In genomic region chr12:110498283-110499224, GRCm38 (mm10) we compare ENCODE assay signal across 8 mouse cellular contexts. TPM values are rescaled to one million over a fixed set of nuclear protein-coding genes. Genes with fewer than 3 reads are reported as not detected.
DNase-seq lines count a peak whose midpoint lies in the region; ATAC-seq and TF ChIP-seq lines count a peak whose summit lies in the region.

No protein-coding gene starts in this region.

- peaks cover 79% of the 10 kb centered on the region for H3K4me1 ChIP-seq in thymus, adult 2 months (replicated peaks; ENCODE audit: control insufficient read depth, insufficient read depth, low read length)
- H3K4me1 ChIP-seq in intestine, postnatal 0 days (replicated peaks; ENCODE audit: control insufficient read depth, insufficient read depth, low read length), result peaks cover 31% of the 10 kb centered on the region
- peaks cover 45% of the 10 kb centered on the region for H3K4me1 ChIP-seq in olfactory bulb, adult 2 months (ENCODE audit: control insufficient read depth, insufficient read depth, low read length)

- peak overlapping the region; percentile 71 for H3K27ac ChIP-seq in thymus, adult 2 months (ENCODE audit: control insufficient read depth, insufficient read depth, low read length)
- peak overlapping the region; percentile 86 for H3K27ac ChIP-seq in intestine, postnatal 0 days (ENCODE audit: low read depth, low read length)
- H3K27ac ChIP-seq in olfactory bulb, adult 2 months (ENCODE audit: insufficient read depth, low read depth, low read length), result peak overlapping the region; percentile 29; the same call in 1 of the 2 replicates

- no peaks in the 10 kb centered on the region for H3K36me3 ChIP-seq in thymus, adult 2 months (ENCODE audit: control insufficient read depth, insufficient read depth, low read length)
- H3K36me3 ChIP-seq in intestine, postnatal 0 days (ENCODE audit: control insufficient read depth, insufficient read depth), result peaks cover 3% of the 10 kb centered on the region; the same call in 1 of the 2 replicates

- H3K9ac ChIP-seq in intestine, postnatal 0 days (ENCODE audit: low read depth, low read length), result peak overlapping the region; percentile 37; the same call in 1 of the 2 replicates

- TF ChIP-seq CTCF in thymus, adult 2 months (IDR thresholded peaks at IDR 0.05; ENCODE audit: borderline replicate concordance, control insufficient read depth, extremely low read depth, insufficient read depth, low read length, poor library complexity), result no peak
- TF ChIP-seq CTCF in intestine, postnatal 0 days (IDR thresholded peaks at IDR 0.05; ENCODE audit: low read depth), result no peak
- no peak for TF ChIP-seq CTCF in olfactory bulb, adult 2 months (IDR thresholded peaks at IDR 0.05; ENCODE audit: insufficient read depth, low read depth, low read length)

- H3K4me3 ChIP-seq in thymus, adult 2 months (ENCODE audit: control insufficient read depth, insufficient read depth, low read length), result peak overlapping the region; percentile 6
- 0 out of 2 replicates have a peak overlapping the region, but pooled peaks have one; percentile 12 for H3K4me3 ChIP-seq in intestine, postnatal 0 days (ENCODE audit: low read depth, low read length)
- no peak overlapping the region for H3K4me3 ChIP-seq in olfactory bulb, adult 2 months (ENCODE audit: insufficient read depth, low read depth, low read length)

- no peak for DNase-seq in frontal cortex, postnatal 10 days (ENCODE audit: low spot score in 2 of 2)
- no peak for DNase-seq in thymus, adult 2 months
- no peak for DNase-seq in thymus, postnatal 14 days
- no peak for DNase-seq in frontal cortex, postnatal 14 days (ENCODE audit: low spot score in 2 of 2)
- DNase-seq in frontal cortex, adult 2 months (ENCODE audit: extremely low spot score in 1 of 2, low spot score in 1 of 2), result no peak

- ATAC-seq in frontal cortex, adult (ENCODE audit: low TSS enrichment), result peak; percentile 26; the same call in 1 of the 2 replicates
- ATAC-seq in intestine, postnatal 0 days, result peak; percentile 68

- no peaks in the 10 kb centered on the region for H3K9me3 ChIP-seq in intestine, postnatal 0 days (ENCODE audit: control insufficient read depth)

- WGBS in thymus, adult 2 months, result 47% methylated on average over 22 of the region's 22 CpGs
- 39% methylated on average over 22 of the region's 22 CpGs for WGBS in intestine, postnatal 0 days
- WGBS in olfactory bulb, adult 2 months, result 66% methylated on average over 22 of the region's 22 CpGs

- no peak for TF ChIP-seq POLR2A in thymus, adult 2 months (IDR thresholded peaks at IDR 0.05; ENCODE audit: control insufficient read depth, extremely low read depth, insufficient read depth, low read length, poor library complexity)
- TF ChIP-seq POLR2A in olfactory bulb, adult 2 months (IDR thresholded peaks at IDR 0.05; ENCODE audit: insufficient read depth, low read depth, low read length), result no peak

- H3K4me2 ChIP-seq in intestine, postnatal 0 days (replicated peaks; ENCODE audit: low read depth), result peak overlapping the region; percentile 58

- no peaks in the 10 kb centered on the region for H3K27me3 ChIP-seq in thymus, adult 2 months (ENCODE audit: control insufficient read depth, insufficient read depth, low read length)
- H3K27me3 ChIP-seq in intestine, postnatal 0 days (replicated peaks; ENCODE audit: control insufficient read depth, insufficient read depth, low read length), result no peaks in the 10 kb centered on the region

RNA-seq across cellular contexts. Expression of gene Ppp2r5c, which starts 51.6 kb away (rescaled TPM):
- polyA plus RNA-seq in thymus, adult 2 months (2012; rRNA removed), result 83.1 and 83.7 TPM in 2 replicates
- polyA plus RNA-seq in intestine, postnatal 0 days (2015; fragmentation: Nextera tagmentation; extraction: Ambion mirVana), result 138 and 143 TPM in 2 replicates
- not detected in 2 replicates for polyA plus RNA-seq in olfactory bulb, adult 2 months (2012; ENCODE audit: insufficient read depth, insufficient read length, low replicate concordance, missing spikeins)
- 170 and 188 TPM in 2 replicates for polyA plus RNA-seq in frontal cortex, adult 2 months (2012; rRNA removed)

Comparison
In these comparisons a context has a peak if more than half of its experiments do, and no peak if none do; other contexts are left out.
1. H3K27ac ChIP-seq: peak in every context shown above with its lines; median percentile 86 in intestine, postnatal 0 days; 71 in thymus, adult 2 months; 29 in olfactory bulb, adult 2 months.